Mouse (Mus musculus): ENCODE data around the gene Pkp2.
A peak's percentile ranks its signal among the peaks of the same experiment; 100 is the strongest.
"Not testable (repeated sequence)": the region's sequence is repeated elsewhere in the genome, so short reads cannot be mapped to it uniquely, and the experiment has no call there.

The Pkp2 gene

GRCm38 (mm10) chr16:16213079-16213760 is at the start of gene Pkp2:
Gene Pkp2 (plus strand): TSS chr16:16213318.
- DNase-seq, result peak; percentile 63 to 67

- no peak for DNase-seq
Measured at GRCm38 (mm10) chr16:16197374-16197773, 15.7 kb upstream of the Pkp2 start.

GRCm38 (mm10) chr16:16201991-16202390 is 11.1 kb upstream of the Pkp2 start:
- peak; percentile 62 to 64 for DNase-seq

- no peak for DNase-seq
Measured at GRCm38 (mm10) chr16:16204648-16205047, 8.5 kb upstream of the Pkp2 start.

- DNase-seq, result no peak
Measured at GRCm38 (mm10) chr16:16212723-16213078, 417 bp upstream of the Pkp2 start.

GRCm38 (mm10) chr16:16213761-16214305 is 715 bp downstream of the Pkp2 start:
- no peak for DNase-seq

GRCm38 (mm10) chr16:16215645-16216387 is 2.7 kb downstream of the Pkp2 start:
- no peak for DNase-seq

GRCm38 (mm10) chr16:16216934-16217333 is 3.8 kb downstream of the Pkp2 start:
- DNase-seq, result no peak

GRCm38 (mm10) chr16:16219835-16220234 is 6.7 kb downstream of the Pkp2 start:
- no peak for DNase-seq

GRCm38 (mm10) chr16:16222651-16223050 is 9.5 kb downstream of the Pkp2 start:
- DNase-seq, result no peak

GRCm38 (mm10) chr16:16224506-16224924 is 11.4 kb downstream of the Pkp2 start:
- DNase-seq, result peak in 1 of 2 experiments; percentile 28

- peak; percentile 62 to 77 for DNase-seq
Measured at GRCm38 (mm10) chr16:16225828-16226227, 12.7 kb downstream of the Pkp2 start.

GRCm38 (mm10) chr16:16230439-16230838 is 17.3 kb downstream of the Pkp2 start:
- no peak for DNase-seq

- DNase-seq, result no peak
Measured at GRCm38 (mm10) chr16:16233919-16234318, 20.8 kb downstream of the Pkp2 start.

- DNase-seq, result not testable (repeated sequence)
Measured at GRCm38 (mm10) chr16:16236681-16237080, 23.6 kb downstream of the Pkp2 start.

GRCm38 (mm10) chr16:16238356-16238755 is 25.2 kb downstream of the Pkp2 start:
- no peak for DNase-seq

- no peak for DNase-seq
Measured at GRCm38 (mm10) chr16:16244711-16245110, 31.6 kb downstream of the Pkp2 start.

GRCm38 (mm10) chr16:16250470-16250869 is 37.4 kb downstream of the Pkp2 start:
- DNase-seq, result no peak

GRCm38 (mm10) chr16:16253326-16254074 is 40.4 kb downstream of the Pkp2 start:
- peak; percentile 51 to 71 for DNase-seq

- no peak for DNase-seq
Measured at GRCm38 (mm10) chr16:16255217-16255616, 42.1 kb downstream of the Pkp2 start.

GRCm38 (mm10) chr16:16255874-16256273 is 42.8 kb downstream of the Pkp2 start:
- no peak for DNase-seq

GRCm38 (mm10) chr16:16256672-16257071 is 43.6 kb downstream of the Pkp2 start:
- peak; percentile 58 to 80 for DNase-seq

GRCm38 (mm10) chr16:16260882-16261281 is 47.8 kb downstream of the Pkp2 start:
- no peak for DNase-seq
